Mouse (Mus musculus): Measurements from ENCODE around the gene Ptms. TPM values are rescaled to one million over a fixed set of nuclear protein-coding genes. Genes with fewer than 3 reads are reported as not detected.

Gene Ptms
- polyA plus RNA-seq, 1 experiment from 2014 or later: 320 TPM

GRCm38 (mm10) chr6:124914511-124914910 is 5.4 kb downstream of the Ptms start:
- 85% methylated on average over 7 of the region's 7 CpGs for WGBS
- Histone ChIP-seq H3K36me3 (ENCODE audit: control insufficient read depth, insufficient read depth, low read length) (peaks cover 32% of the 10 kb centered on the region), H3K27me3 (ENCODE audit: control insufficient read depth, insufficient read depth, low read length) (no peaks in the 10 kb centered on the region), H3K4me1 (ENCODE audit: control insufficient read depth, insufficient read depth, low read length) (peaks cover 30% of the 10 kb centered on the region), H3K4me2 (replicated peaks; ENCODE audit: low read depth, low read length) (no peak overlapping the region), H3K4me3 (ENCODE audit: low read depth, low read length) (no peak overlapping the region), H3K27ac (ENCODE audit: low read length) (no peak overlapping the region), H3K9me3 (ENCODE audit: control insufficient read depth, low read depth, low read length) (no peaks in the 10 kb centered on the region), H3K9ac (replicated peaks; ENCODE audit: low read depth, low read length) (no peak overlapping the region)
- no peak for ATAC-seq (ENCODE audit: insufficient number of reproducible peaks, insufficient read depth, low FRiP score, low read depth)

DNA sequence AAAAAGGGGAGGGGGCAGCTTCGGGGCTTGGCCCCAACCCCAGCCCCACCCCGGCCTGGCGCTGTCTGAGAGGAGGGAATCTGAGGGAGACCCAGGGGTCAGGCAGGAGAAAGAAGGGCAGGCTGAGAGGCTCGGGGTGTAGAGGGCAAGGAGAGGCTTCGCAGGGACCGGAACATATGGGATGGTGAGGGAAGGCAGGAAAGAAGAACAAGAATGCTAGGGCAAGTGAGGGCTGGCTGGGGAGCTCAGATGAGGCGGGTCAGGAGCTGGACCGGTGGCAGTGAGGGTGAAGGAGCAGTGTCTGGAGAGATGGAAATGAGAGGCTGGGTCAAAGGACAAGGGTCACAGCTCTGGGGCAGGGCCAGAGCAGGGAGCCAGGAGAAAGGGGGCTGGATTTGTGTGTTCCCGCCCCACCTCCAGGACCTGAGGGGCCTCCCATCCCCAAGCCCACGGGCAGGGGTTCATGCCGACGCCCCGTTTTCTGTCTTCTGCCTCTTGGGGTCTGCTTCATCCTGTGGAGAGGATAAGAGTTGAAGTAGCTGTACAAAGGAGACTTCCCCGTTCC is 6.1 kb downstream of the Ptms start:
- Histone ChIP-seq H3K27me3 (ENCODE audit: control insufficient read depth, insufficient read depth, low read length) (no peaks in the 10 kb centered on the region), H3K27ac (ENCODE audit: low read length) (no peak overlapping the region; the same call in 1 of the 2 replicates), H3K4me1 (ENCODE audit: control insufficient read depth, insufficient read depth, low read length) (peaks cover 30% of the 10 kb centered on the region), H3K9ac (replicated peaks; ENCODE audit: low read depth, low read length) (no peak overlapping the region), H3K9me3 (ENCODE audit: control insufficient read depth, low read depth, low read length) (no peaks in the 10 kb centered on the region), H3K4me2 (replicated peaks; ENCODE audit: low read depth, low read length) (no peak overlapping the region), H3K4me3 (ENCODE audit: low read depth, low read length) (no peak overlapping the region), H3K36me3 (ENCODE audit: control insufficient read depth, insufficient read depth, low read length) (peaks cover 32% of the 10 kb centered on the region)
- no peak for ATAC-seq (ENCODE audit: insufficient number of reproducible peaks, insufficient read depth, low FRiP score, low read depth)
- WGBS: 68% methylated on average over 14 of the region's 14 CpGs

- peaks cover 32% of the 10 kb centered on the region for H3K36me3 ChIP-seq (ENCODE audit: control insufficient read depth, insufficient read depth, low read length)
- no peak overlapping the region; the same call in 1 of the 2 replicates for H3K27ac ChIP-seq (ENCODE audit: low read length)
- H3K27me3 ChIP-seq (ENCODE audit: control insufficient read depth, insufficient read depth, low read length): no peaks in the 10 kb centered on the region
- H3K4me1 ChIP-seq (ENCODE audit: control insufficient read depth, insufficient read depth, low read length): peaks cover 30% of the 10 kb centered on the region
- 70% methylated on average over 6 of the region's 6 CpGs for WGBS
- no peak overlapping the region for H3K9ac ChIP-seq (replicated peaks; ENCODE audit: low read depth, low read length)
- no peak overlapping the region for H3K4me2 ChIP-seq (replicated peaks; ENCODE audit: low read depth, low read length)
- H3K9me3 ChIP-seq (ENCODE audit: control insufficient read depth, low read depth, low read length): no peaks in the 10 kb centered on the region
- no peak for ATAC-seq (ENCODE audit: insufficient number of reproducible peaks, insufficient read depth, low FRiP score, low read depth)
- H3K4me3 ChIP-seq (ENCODE audit: low read depth, low read length): no peak overlapping the region
Observed at GRCm38 (mm10) chr6:124913214-124913613, 6.7 kb downstream of the Ptms start.

DNA sequence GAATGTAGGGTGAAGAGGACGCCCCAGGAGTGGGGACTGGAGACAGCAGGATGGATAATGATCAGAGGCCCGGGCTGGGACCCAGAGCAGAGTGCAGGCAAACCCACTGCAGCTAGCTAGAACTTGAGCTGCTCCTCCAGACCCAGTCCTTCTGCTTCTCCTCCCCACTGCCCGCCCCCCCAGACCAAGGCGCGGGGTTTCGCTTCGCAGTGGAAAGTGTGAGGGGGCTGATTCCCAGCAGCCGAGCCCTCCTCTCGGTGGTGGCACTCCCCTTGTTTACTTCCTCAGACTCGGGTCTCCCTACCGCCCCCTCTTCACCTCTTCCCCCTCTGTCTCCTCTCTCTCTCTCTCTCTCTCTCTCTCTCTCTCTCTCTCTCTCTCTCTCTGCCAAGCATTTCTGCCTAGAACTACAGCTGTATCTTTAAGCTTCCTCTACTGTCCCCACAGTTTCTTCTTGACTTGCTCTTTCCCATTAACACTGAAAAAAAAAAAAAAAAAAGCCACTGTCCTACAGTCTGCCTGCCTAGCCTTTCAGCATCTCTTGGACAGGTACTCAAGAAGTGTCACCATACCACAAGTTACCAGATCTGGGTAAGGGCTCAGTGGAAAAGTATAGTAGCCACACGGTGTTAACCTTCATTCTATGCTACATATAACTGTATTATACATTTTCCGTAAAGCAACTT is 8.2 kb downstream of the Ptms start, which contains the start of gene Lag3:
Gene Lag3 (minus strand): TSS at position 173 of the 686 bp plus-strand sequence.
- Histone ChIP-seq H3K27me3 (ENCODE audit: control insufficient read depth, insufficient read depth, low read length) (no peaks in the 10 kb centered on the region), H3K4me1 (ENCODE audit: control insufficient read depth, insufficient read depth, low read length) (peaks cover 30% of the 10 kb centered on the region), H3K27ac (ENCODE audit: low read length) (no peak within 1 kb of the TSS; the same call in 1 of the 2 replicates), H3K4me2 (replicated peaks; ENCODE audit: low read depth, low read length) (no peak within 1 kb of the TSS), H3K36me3 (ENCODE audit: control insufficient read depth, insufficient read depth, low read length) (peaks cover 32% of the 10 kb centered on the region), H3K9ac (replicated peaks; ENCODE audit: low read depth, low read length) (0 out of 2 replicates have a peak within 1 kb of the TSS, but pooled peaks have one; percentile 6), H3K4me3 (ENCODE audit: low read depth, low read length) (no peak within 1 kb of the TSS), H3K9me3 (ENCODE audit: control insufficient read depth, low read depth, low read length) (no peaks in the 10 kb centered on the region)
- ATAC-seq (ENCODE audit: insufficient number of reproducible peaks, insufficient read depth, low FRiP score, low read depth): no peak
- 16% methylated on average over 13 of the region's 13 CpGs for WGBS

DNA sequence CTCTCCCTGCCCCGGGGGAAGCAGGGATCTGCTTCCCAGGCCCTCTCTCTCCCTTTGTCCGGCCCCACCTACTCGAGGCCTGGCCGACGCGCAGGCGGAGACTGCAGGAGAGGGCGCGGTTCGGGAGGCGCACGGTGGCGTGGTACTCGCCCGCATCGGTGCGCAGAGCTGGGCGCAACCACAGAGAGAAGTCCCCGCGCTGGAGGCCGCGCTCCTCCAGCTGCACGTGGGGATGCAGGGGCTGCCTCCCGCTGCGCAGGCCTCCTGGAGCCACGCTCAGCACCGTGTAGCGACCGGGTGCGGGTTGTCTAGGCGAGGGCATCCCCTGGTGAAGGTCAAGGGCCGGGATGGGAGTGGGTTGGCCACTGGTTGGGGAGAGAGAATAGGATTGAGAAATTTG is 9.9 kb downstream of the Ptms start:
- peak; percentile 67 for ATAC-seq (ENCODE audit: insufficient number of reproducible peaks, insufficient read depth, low FRiP score, low read depth)
- 7% methylated on average over 32 of the region's 32 CpGs for WGBS
- no peaks in the 10 kb centered on the region for H3K9me3 ChIP-seq (ENCODE audit: control insufficient read depth, low read depth, low read length)
- peaks cover 26% of the 10 kb centered on the region for H3K36me3 ChIP-seq (ENCODE audit: control insufficient read depth, insufficient read depth, low read length)
- H3K4me1 ChIP-seq (ENCODE audit: control insufficient read depth, insufficient read depth, low read length): peaks cover 18% of the 10 kb centered on the region
- peak overlapping the region; percentile 15; the same call in 1 of the 2 replicates for H3K4me3 ChIP-seq (ENCODE audit: low read depth, low read length)
- no peaks in the 10 kb centered on the region for H3K27me3 ChIP-seq (ENCODE audit: control insufficient read depth, insufficient read depth, low read length)
- no peak overlapping the region for H3K27ac ChIP-seq (ENCODE audit: low read length)
- peak overlapping the region; percentile 10; the same call in 1 of the 2 replicates for H3K9ac ChIP-seq (replicated peaks; ENCODE audit: low read depth, low read length)
- peak overlapping the region; percentile 42 for H3K4me2 ChIP-seq (replicated peaks; ENCODE audit: low read depth, low read length)

DNA sequence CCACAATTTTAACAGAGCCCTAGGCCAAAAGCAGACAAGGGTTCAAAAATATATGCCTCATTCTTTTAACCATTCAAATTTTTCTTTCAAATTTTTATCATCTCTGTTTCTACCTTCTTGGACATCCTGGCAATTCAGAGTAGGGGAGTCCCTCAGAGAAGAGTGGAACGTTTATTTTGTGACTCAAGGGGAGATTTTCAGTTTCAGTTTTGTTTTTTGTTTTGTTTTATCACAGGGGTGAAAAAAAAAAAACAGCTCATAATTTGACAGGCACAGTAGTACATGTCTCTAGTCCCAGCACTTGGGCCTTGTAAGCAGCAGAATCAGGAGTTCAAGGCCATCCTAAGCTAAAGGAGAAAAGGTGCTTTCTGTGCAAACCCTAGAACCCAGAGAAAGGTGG is 12.1 kb downstream of the Ptms start:
- Histone ChIP-seq H3K27me3 (ENCODE audit: control insufficient read depth, insufficient read depth, low read length) (no peaks in the 10 kb centered on the region), H3K27ac (ENCODE audit: low read length) (no peak overlapping the region), H3K9ac (replicated peaks; ENCODE audit: low read depth, low read length) (no peak overlapping the region), H3K9me3 (ENCODE audit: control insufficient read depth, low read depth, low read length) (no peaks in the 10 kb centered on the region), H3K36me3 (ENCODE audit: control insufficient read depth, insufficient read depth, low read length) (peaks cover 4% of the 10 kb centered on the region; the same call in 1 of the 2 replicates), H3K4me3 (ENCODE audit: low read depth, low read length) (no peak overlapping the region), H3K4me1 (ENCODE audit: control insufficient read depth, insufficient read depth, low read length) (peaks cover 16% of the 10 kb centered on the region; the same call in 1 of the 2 replicates), H3K4me2 (replicated peaks; ENCODE audit: low read depth, low read length) (no peak overlapping the region)
- 74% methylated on average over 1 of the region's 1 CpGs for WGBS
- ATAC-seq (ENCODE audit: insufficient number of reproducible peaks, insufficient read depth, low FRiP score, low read depth): no peak

DNA sequence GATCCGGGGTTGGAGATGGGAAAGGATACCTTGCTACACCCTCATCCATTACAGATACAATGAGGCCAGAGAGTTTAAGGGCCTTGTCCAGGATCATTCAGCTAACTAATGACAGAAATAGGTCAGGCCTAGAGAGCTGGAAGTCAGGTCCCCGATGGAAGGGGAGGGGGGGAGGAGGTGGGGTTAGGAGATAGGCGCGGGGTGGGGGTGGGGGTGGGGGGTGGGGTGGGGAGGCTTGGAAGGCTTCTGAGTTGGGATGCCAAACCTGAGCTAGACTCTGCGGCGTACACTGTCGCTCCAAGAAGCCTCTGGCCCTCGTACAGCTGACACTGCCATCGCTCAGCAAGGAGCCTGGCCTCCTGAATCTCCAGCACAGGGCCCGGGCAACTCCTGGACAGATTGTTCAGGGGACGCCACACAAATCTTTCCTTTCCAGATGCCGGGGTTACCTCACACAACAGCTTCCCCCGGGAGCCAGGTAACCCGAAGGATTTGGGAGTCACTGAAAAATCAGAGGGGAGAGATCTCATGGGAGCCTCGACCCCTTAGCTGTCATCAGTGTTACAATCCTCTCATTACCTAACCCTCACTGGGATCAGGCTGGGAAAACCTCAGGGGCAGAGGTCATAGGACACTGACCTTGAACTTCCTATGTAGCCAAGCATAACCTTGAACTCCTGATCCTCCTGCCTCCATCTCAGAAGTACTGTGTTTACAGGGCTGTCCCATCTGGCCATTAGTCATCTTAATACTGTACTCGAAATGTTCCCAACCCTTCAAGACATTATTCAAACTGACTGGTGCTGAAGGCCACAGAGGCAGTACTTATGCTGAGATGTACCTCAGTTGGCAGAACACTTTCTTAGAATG is 14.7 kb downstream of the Ptms start:
- Histone ChIP-seq H3K4me1 (ENCODE audit: control insufficient read depth, insufficient read depth, low read length) (peaks cover 7% of the 10 kb centered on the region; the same call in 1 of the 2 replicates), H3K36me3 (ENCODE audit: control insufficient read depth, insufficient read depth, low read length) (no peaks in the 10 kb centered on the region), H3K27ac (ENCODE audit: low read length) (peak overlapping the region; percentile 99), H3K9me3 (ENCODE audit: control insufficient read depth, low read depth, low read length) (no peaks in the 10 kb centered on the region), H3K4me3 (ENCODE audit: low read depth, low read length) (no peak overlapping the region), H3K27me3 (ENCODE audit: control insufficient read depth, insufficient read depth, low read length) (no peaks in the 10 kb centered on the region), H3K4me2 (replicated peaks; ENCODE audit: low read depth, low read length) (peak overlapping the region; percentile 76), H3K9ac (replicated peaks; ENCODE audit: low read depth, low read length) (0 out of 2 replicates have a peak overlapping the region, but pooled peaks have one; percentile 49)
- ATAC-seq (ENCODE audit: insufficient number of reproducible peaks, insufficient read depth, low FRiP score, low read depth): no peak
- 27% methylated on average over 14 of the region's 16 CpGs for whole genome bisulfite sequencing
